Mouse (Mus musculus) liver, embryonic 14.5 days (tissue): ENCODE data around the gene Dock9. TPM values are rescaled to one million over a fixed set of nuclear protein-coding genes. Genes with fewer than 3 reads are reported as not detected.
A peak's percentile ranks its signal among the peaks of the same experiment; 100 is the strongest.

ENCODE experiments used
- ATAC-seq: fragments of 200-750 bp; cut with Nextera tagmentation; 2 replicates; pipeline ENCODE4 v1.8.0; 2017; ENCODE audit warnings: moderate number of reproducible peaks, mild to moderate bottlenecking, moderate library complexity; ENCODE audit not compliant: insufficient read depth
- DNase-seq, 3 experiments: peaks; one replicate each; pipeline ENCODE4 v3.0.0-alpha.2; 2012 to 2013; ENCODE audit warnings: low read depth in 3 of 3, low spot score in 3 of 3
- H3K27ac ChIP-seq: fragments of 300-500 bp; sonication (generic); 2 replicates; pipeline ENCODE4 v1.5.1; 2014; ENCODE audit warnings: moderate library complexity, mild to moderate bottlenecking, control low read depth, inconsistent platforms
- H3K27me3 ChIP-seq: fragments of 300-500 bp; sonication (generic); 2 replicates; pipeline ENCODE4 v1.6.1; 2014; ENCODE audit warnings: mild to moderate bottlenecking, low read length, moderate library complexity; ENCODE audit not compliant: control insufficient read depth, insufficient read depth
- H3K36me3 ChIP-seq: fragments of 300-500 bp; sonication (generic); replicated peaks from 2 replicates; pipeline ENCODE4 v1.6.1; 2014; ENCODE audit warnings: low read depth; ENCODE audit not compliant: control insufficient read depth, insufficient read depth
- H3K4me1 ChIP-seq, 2 experiments: fragments of 200-500 bp in 1 of 2; fragments of 300-500 bp in 1 of 2; sonication (generic) in 1 of 2; replicated peaks; 2 replicates each; pipeline ENCODE4 v1.6.1; 2012 to 2014; ENCODE audit warnings: antibody characterized with exemption in 1 of 2, inconsistent platforms in 1 of 2, low read length in 1 of 2; ENCODE audit not compliant: control insufficient read depth in 2 of 2, insufficient read depth in 2 of 2
- H3K4me2 ChIP-seq: fragments of 300-500 bp; sonication (generic); 2 replicates; pipeline ENCODE4 v1.6.1; 2014; ENCODE audit warnings: low read depth, mild to moderate bottlenecking, control low read depth, moderate library complexity
- H3K4me3 ChIP-seq, 2 experiments: fragments of 200-500 bp in 1 of 2; fragments of 300-500 bp in 1 of 2; sonication (generic) in 1 of 2; 2 replicates each; pipeline ENCODE4 v1.5.1; 2012 to 2014; ENCODE audit warnings: low read depth in 2 of 2, low read length in 2 of 2, mild to moderate bottlenecking in 2 of 2, control low read depth in 1 of 2, inconsistent platforms in 1 of 2, moderate library complexity in 1 of 2; ENCODE audit not compliant: insufficient read depth in 1 of 2
- H3K9ac ChIP-seq: fragments of 300-500 bp; sonication (generic); replicated peaks from 2 replicates; pipeline ENCODE4 v1.6.1; 2014; ENCODE audit warnings: mild to moderate bottlenecking, control low read depth, moderate library complexity
- H3K9me3 ChIP-seq: fragments of 300-500 bp; sonication (generic); 2 replicates; pipeline ENCODE4 v1.6.1; 2016; ENCODE audit warnings: low read length, mixed read lengths; ENCODE audit not compliant: control insufficient read depth
- CTCF ChIP-seq: IDR thresholded peaks from 2 replicates; pipeline ENCODE4 v1.5.1; 2016; ENCODE audit warnings: antibody characterized with exemption, low read depth, control low read depth
- EP300 ChIP-seq: IDR thresholded peaks from 2 replicates; pipeline ENCODE4 v1.6.1; 2016; ENCODE audit warnings: antibody characterized with exemption, low read depth
- WGBS: fragments of 180-500 bp; shearing (Covaris S2); extraction: QIAGEN DNeasy Blood & Tissue Kit; methylation state at CpG from one replicate; pipeline ENCODE4 v1.1.7; 2014; ENCODE audit not compliant: insufficient replicate concordance; 5-methylcytosine and 5-hydroxymethylcytosine counted together
- polyA plus RNA-seq, 2 experiments: library from polyadenylated mRNA; depleted of rRNA in 1 of 2; stranded (reverse) in 1 of 2; unstranded in 1 of 2; fragments of >200 nt; fragmentation: Nextera tagmentation in 1 of 2; extraction: Ambion mirVana in 1 of 2; gene quantifications; 2 replicates each; pipeline versions ENCODE4 v1.2.1 to v1.2.3; 2012 to 2014

Dock9 gene
- polyA plus RNA-seq, 2 experiments, result 1.2 to 1.8 TPM

DNA sequence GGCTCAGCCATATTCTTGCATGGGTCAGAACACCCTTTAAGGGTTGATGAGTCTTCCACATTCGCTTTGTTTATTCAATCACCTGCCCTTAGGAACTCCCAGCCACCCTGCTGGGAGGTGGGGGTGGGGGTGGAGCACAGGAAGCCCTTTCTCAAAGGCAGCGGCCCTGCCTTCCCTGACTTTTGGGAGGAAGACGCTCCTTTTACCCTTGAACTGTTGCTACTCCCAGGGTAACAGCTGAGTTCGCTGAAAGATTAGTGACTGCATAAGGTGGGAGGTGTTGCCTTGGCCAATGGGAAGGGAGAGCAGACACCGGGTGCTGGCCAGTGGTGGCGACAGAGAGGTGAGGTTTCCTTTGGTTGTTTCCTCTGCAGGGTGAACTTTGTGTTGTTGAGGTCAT, 291.3 kb downstream of the Dock9 start:
- no peak overlapping the region for H3K27ac ChIP-seq
- DNase-seq (no peak), ATAC-seq (no peak)
- H3K4me3 ChIP-seq, result no peak overlapping the region
- H3K9me3 ChIP-seq, result no peaks in the 10 kb centered on the region
- WGBS, result 3% methylated on average over 6 of the region's 6 CpGs
- H3K27me3 ChIP-seq, result peaks cover 20% of the 10 kb centered on the region
- H3K4me1 ChIP-seq, result no peaks in the 10 kb centered on the region
- H3K36me3 ChIP-seq, result no peaks in the 10 kb centered on the region
- TF ChIP-seq CTCF (no peak), EP300 (no peak)
- H3K9ac ChIP-seq, result no peak overlapping the region
- H3K4me2 ChIP-seq, result no peak overlapping the region

DNA sequence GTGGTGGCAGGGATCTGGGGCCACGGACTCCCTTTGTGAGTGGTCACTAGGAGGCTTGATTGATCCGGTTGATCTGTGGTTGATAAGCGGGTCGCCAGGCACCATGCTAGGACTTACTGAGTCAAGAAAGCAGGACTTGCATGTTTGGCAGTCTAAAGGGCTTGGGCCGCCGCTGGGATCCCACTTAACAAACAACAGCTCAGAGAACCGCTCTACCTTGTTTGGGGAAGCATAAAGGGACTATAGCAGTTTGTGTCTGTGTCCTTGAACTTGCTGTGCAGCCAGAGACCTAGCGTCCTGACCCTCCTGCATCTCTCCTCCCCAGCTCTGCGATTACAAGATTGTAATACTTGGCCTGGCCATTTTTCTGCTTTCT, 292.2 kb downstream of the Dock9 start:
- peak overlapping the region; percentile 38 for H3K4me2 ChIP-seq
- TF ChIP-seq EP300, result no peak
- no peak for TF ChIP-seq CTCF
- H3K27ac ChIP-seq, result no peak overlapping the region
- no peak overlapping the region for H3K4me3 ChIP-seq
- H3K36me3 ChIP-seq, result no peaks in the 10 kb centered on the region
- no peaks in the 10 kb centered on the region for H3K4me1 ChIP-seq
- peaks cover 20% of the 10 kb centered on the region for H3K27me3 ChIP-seq
- H3K9ac ChIP-seq, result no peak overlapping the region
- DNase-seq (no peak), ATAC-seq (no peak)
- 19% methylated on average over 9 of the region's 9 CpGs for WGBS
- H3K9me3 ChIP-seq, result no peaks in the 10 kb centered on the region

DNA sequence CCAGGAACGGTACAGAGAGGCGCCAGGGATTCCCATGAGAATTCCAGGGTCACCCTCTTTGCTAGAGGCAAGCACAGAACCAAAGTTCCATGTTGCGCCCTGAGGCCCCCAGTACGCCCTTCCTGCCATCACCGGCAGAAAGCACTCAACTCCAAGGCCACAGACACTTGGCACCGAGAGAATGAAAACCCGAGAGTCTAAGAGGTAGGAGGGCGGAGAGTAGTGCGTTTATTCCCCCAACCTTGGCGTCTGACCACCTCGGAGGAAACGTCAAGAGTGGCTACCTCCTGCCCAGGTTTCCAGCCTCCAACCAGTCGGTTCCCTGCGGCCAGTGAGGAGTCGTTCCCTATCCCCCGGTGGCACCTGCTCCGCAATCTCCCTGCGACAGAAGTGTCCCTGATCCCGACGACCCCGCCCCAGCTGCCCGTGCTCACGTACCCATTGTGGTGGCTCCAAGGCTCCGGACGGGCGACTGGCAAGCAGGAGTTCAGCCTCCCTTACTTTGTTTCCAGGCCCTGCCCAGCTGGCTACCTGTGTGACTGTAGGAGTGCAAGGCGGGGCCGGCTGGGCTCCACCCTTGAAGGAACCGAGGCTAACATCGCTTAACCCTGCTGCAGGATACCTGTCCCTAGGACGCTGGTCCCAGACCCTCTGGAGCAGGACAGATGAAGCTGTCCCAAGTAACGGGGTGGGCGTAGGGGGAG, 292.7 kb downstream of the Dock9 start, which contains the start of gene Slc15a1:
Gene Slc15a1 (minus strand): TSS at position 472 of the 704 bp plus-strand sequence.
- TF ChIP-seq CTCF, result no peak
- no peak for TF ChIP-seq EP300
- 9% methylated on average over 33 of the region's 33 CpGs for WGBS
- no peak for DNase-seq
- Histone ChIP-seq H3K4me2 (peak within 1 kb of the TSS; percentile 38), H3K4me1 (no peaks in the 10 kb centered on the region), H3K4me3 (no peak within 1 kb of the TSS), H3K9me3 (no peaks in the 10 kb centered on the region), H3K9ac (no peak within 1 kb of the TSS), H3K36me3 (no peaks in the 10 kb centered on the region), H3K27ac (no peak within 1 kb of the TSS), H3K27me3 (peaks cover 20% of the 10 kb centered on the region)
- ATAC-seq, result no peak

DNA sequence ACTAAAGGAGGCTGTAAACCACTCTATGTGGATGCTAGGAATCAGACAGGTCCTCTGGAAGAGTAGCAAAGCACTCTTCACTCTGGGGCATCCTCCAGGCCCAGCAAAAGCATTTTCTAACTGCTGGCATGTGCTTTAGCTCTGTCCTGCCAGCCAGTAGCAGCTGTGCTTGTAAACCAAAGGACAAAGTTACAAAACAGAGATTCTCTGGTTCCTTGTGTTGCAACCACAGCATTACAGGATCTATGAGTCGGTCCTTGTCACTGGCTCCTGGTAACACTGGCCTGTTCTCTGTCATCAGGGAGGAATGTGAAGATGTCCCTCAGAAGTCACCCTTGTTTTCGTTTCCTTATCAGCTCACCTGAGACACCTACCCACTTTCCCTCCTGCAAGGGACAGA, 297.1 kb downstream of the Dock9 start:
- Histone ChIP-seq H3K36me3 (no peaks in the 10 kb centered on the region), H3K27ac (no peak overlapping the region), H3K4me3 (no peak overlapping the region), H3K9ac (no peak overlapping the region), H3K27me3 (peaks cover 15% of the 10 kb centered on the region), H3K4me1 (no peaks in the 10 kb centered on the region), H3K4me2 (no peak overlapping the region), H3K9me3 (no peaks in the 10 kb centered on the region)
- TF ChIP-seq CTCF (no peak), EP300 (no peak)
- no peak for DNase-seq
- WGBS, result 27% methylated on average over 2 of the region's 2 CpGs
- ATAC-seq, result no peak

DNA sequence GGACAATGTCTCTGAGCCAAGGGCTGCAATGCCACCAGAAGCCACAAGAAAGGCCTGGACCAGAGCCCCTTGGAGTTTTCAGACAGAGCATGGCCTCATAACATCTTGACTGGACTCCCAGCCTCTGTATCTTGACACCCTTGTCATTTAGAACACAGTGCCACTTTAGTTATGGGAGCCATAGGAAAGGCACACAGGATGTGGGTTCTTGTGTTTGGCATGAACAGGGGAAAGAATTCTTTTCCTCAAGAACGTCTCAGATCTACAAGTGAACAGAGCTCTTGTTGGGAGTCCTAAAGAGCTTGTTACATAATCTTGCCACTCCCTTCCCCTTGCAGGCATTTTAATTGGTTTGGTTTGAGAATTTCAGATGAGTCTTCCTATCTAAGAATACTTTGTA, 297.9 kb downstream of the Dock9 start:
- ATAC-seq, result no peak

More for the DNA sequence above, 297.9 kb downstream of the Dock9 start:
- H3K4me3 ChIP-seq, result no peak overlapping the region
- TF ChIP-seq EP300 (no peak), CTCF (no peak)
- DNase-seq, result no peak
- H3K9me3 ChIP-seq, result no peaks in the 10 kb centered on the region
- H3K4me1 ChIP-seq, result no peaks in the 10 kb centered on the region
- 27% methylated on average over 1 of the region's 1 CpGs for WGBS
- peaks cover 7% of the 10 kb centered on the region for H3K27me3 ChIP-seq
- no peaks in the 10 kb centered on the region for H3K36me3 ChIP-seq
- no peak overlapping the region for H3K27ac ChIP-seq
- no peak overlapping the region for H3K9ac ChIP-seq
- H3K4me2 ChIP-seq, result no peak overlapping the region
